Mouse (Mus musculus) cerebellum, postnatal 14 days (tissue): ENCODE measurements around the gene Zfp13.
"Not testable (repeated sequence)": the region's sequence is repeated elsewhere in the genome, so short reads cannot be mapped to it uniquely, and the experiment has no call there.

ENCODE experiments used
- DNase-seq, 2 experiments: peaks; one replicate each; pipeline ENCODE4 v3.0.0; 2021; ENCODE audit warnings: mixed read lengths in 2 of 2

The Zfp13 gene

GRCm38 (mm10) chr17:23531408-23531807 is 67.9 kb downstream of the Zfp13 start:
- DNase-seq, result not testable (repeated sequence)
